Mouse (Mus musculus): ENCODE data around the gene Gatad2b.

- no peak for TF ChIP-seq POLR2A (IDR thresholded peaks at IDR 0.05; ENCODE audit: borderline replicate concordance, control insufficient read depth, low read depth, low read length)
- TF ChIP-seq CTCF (IDR thresholded peaks at IDR 0.05; ENCODE audit: control insufficient read depth, insufficient read depth, low read length) = no peak
Measured at GRCm38 (mm10) chr3:90335517-90335916, 42.5 kb downstream of the Gatad2b start.

All from bone marrow, adult 2 months (tissue).